Mouse (Mus musculus): ENCODE data around the gene Olfr732. TPM values are rescaled to one million over a fixed set of nuclear protein-coding genes. Genes with fewer than 3 reads are reported as not detected.

The Olfr732 gene
- not detected for total RNA-seq (2021)
- long read RNA-seq, experiment 1, result 0 reads
- long read RNA-seq, experiment 2, result 0 reads

DNA sequence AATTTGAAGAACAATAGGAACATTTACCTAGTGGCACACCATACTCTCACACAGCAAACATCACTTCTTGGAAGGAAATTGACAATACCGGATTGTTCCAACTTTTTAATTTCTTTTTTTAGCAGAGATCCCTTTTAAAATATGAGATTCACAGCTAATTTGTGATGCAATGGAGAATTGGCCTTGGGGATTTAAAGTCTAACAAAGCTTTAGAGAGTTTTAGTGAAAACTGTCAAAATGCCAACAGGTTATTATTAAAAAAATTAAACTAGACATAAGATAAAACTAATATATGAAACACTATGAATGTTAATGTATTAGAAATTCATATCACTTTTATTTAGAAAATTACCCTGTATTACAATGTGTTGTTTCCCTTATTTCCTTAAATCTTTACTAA, at the start of gene Olfr732:
Olfr732 (minus strand) TSS at position 101 of the 400 bp plus-strand sequence.
- DNase-seq, result no peak
- intact Hi-C loops (cut with DNase I), result no loop called here

GRCm38 (mm10) chr14:50326661-50327060, 42.7 kb upstream of the Olfr732 start, which contains the start of gene Olfr734:
Gene Olfr734 (minus strand): TSS chr14:50326761.
- no peak for DNase-seq

DNA sequence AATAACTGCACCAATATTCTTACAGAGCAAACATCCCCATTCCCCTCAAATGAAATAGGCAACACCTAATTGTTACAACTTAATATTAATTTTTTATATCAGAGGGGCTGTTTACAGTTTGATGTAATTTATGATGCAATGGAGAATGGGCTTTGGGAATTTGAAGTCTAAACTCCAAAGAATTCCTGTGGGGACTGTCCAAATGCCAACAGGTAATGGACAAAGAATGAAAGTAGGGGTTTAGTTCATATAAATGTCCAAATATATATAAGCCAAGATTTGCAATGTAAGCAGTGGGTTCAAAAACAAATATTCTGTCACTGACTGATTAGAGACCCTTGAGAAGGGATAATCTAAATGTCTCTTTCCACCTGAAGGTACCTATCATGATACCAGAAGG, 17.4 kb upstream of the Olfr732 start, which contains the start of gene Olfr733:
Olfr733 (minus strand) TSS at position 101 of the 400 bp plus-strand sequence.
- DNase-seq, result no peak
- intact Hi-C loops (cut with DNase I), result no loop called here

More at GRCm38 (mm10) chr14:50326661-50327060, 42.7 kb upstream of the Olfr732 start, which contains the start of gene Olfr734:
- intact Hi-C loops (cut with DNase I), result no loop called here

DNA sequence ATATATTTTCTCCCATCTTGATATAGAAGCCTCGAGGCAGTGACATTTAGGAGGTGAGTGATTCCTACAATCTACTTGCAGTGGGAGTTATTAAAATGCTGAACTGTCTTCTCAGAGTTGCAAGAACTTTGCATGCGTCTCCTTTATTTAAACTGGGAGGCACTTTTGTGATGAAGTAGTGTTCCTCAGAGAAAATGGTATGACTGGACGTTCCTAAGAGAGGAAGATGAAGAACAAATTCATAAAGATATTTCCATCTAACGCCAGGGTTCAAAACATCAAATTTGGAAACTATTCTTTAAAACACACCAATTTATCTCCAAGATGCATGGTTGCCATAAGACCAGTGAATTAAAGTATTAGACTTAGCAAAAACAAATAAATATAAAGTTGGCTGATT, 42.2 kb downstream of the Olfr732 start, which contains the start of gene Olfr731:
Olfr731 (minus strand) TSS at position 101 of the 400 bp plus-strand sequence.
- DNase-seq, result no peak
- intact Hi-C loops (cut with DNase I), result no loop called here

Other genes starting within 250 kb of the Olfr732 start
- gene Olfr725, start 243.8 kb downstream of the Olfr732 start, total RNA-seq (2021), result not detected
- not detected for gene Olfr726, start 193.3 kb downstream of the Olfr732 start, total RNA-seq (2021)
- not detected for gene Olfr727, start 161.0 kb downstream of the Olfr732 start, total RNA-seq (2021)
- gene Olfr728, start 141.5 kb downstream of the Olfr732 start, total RNA-seq (2021), result not detected
- gene Olfr729, start 131.3 kb downstream of the Olfr732 start, total RNA-seq (2021), result not detected
- not detected for gene Olfr730, start 96.0 kb downstream of the Olfr732 start, total RNA-seq (2021)
- not detected for gene Olfr731, start 42.3 kb downstream of the Olfr732 start, total RNA-seq (2021)
- not detected for gene Olfr733, start 17.3 kb upstream of the Olfr732 start, total RNA-seq (2021)
- gene Olfr734, start 42.6 kb upstream of the Olfr732 start, total RNA-seq (2021), result not detected
- not detected for gene Olfr735, start 64.7 kb upstream of the Olfr732 start, total RNA-seq (2021)
- gene Tlr11, start 73.7 kb upstream of the Olfr732 start, total RNA-seq (2021), result under 1 TPM in 1 of 2 experiments, not detected in 1; 0.08 TPM
- not detected for gene Olfr736, start 97.0 kb upstream of the Olfr732 start, total RNA-seq (2021)
- gene Olfr738, start 123.4 kb upstream of the Olfr732 start, total RNA-seq (2021), result not detected
- gene Olfr739, start 134.4 kb upstream of the Olfr732 start, total RNA-seq (2021), result not detected
- not detected for gene Olfr740, start 161.3 kb upstream of the Olfr732 start, total RNA-seq (2021)
- gene Olfr741, start 188.5 kb upstream of the Olfr732 start, total RNA-seq (2021), result not detected
- not detected for gene Olfr742, start 219.4 kb upstream of the Olfr732 start, total RNA-seq (2021)
- gene Olfr743, start 237.6 kb upstream of the Olfr732 start, total RNA-seq (2021), result not detected

Measured in gastrocnemius, postnatal 36 days (tissue).